Mouse (Mus musculus): Measurements from ENCODE around the gene Olfr1423.
"Not testable (repeated sequence)": the region's sequence is repeated elsewhere in the genome, so short reads cannot be mapped to it uniquely, and the experiment has no call there.

Gene Olfr1423

DNA sequence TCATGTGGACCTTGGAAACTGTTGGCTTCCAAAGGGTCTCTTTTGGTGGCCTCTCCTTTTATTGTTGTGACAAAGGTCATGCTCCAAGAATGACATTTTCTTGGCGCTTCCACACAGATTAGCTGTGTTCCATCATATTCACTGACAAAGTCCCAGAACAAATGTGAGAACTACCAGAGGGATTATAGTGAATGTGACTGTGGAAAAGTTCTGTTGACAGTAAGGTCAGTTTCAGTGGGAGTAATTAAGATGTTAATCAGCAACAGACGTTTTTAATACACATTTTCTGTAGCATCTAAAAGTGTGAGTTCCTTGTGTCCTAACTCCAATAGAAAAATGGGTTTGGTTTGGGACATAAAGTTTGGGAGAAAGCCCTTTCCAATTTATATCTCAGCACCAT is at the start of gene Olfr1423:
TSS of gene Olfr1423 (minus strand) at position 101 of the 400 bp plus-strand sequence.
- ATAC-seq (ENCODE audit: insufficient number of reproducible peaks, low FRiP score, low TSS enrichment), result no peak

GRCm38 (mm10) chr19:12077631-12078030 is 36.5 kb upstream of the Olfr1423 start, which contains the start of gene Olfr1425:
Olfr1425 (minus strand) TSS chr19:12077731.
- ATAC-seq (ENCODE audit: insufficient number of reproducible peaks, low FRiP score, low TSS enrichment), result not testable (repeated sequence)

DNA sequence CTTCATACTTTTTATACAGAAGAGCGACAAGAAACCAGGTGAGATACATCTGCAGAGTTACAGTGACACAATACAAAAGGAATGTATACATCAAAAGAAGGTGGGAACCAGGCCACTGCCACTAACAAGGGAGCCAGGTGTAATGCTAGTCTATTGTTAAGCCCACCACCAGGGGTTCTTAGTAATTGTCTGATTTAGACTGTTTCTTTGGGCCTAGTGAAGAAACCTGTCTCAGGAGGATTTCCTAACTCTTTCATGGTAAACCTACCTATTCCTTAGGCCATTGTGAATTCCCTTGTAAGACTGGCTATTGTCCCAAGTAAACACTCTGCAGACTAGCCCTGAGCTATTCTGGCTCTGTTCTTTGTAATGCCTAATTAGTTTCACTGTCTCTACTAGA is 28.4 kb upstream of the Olfr1423 start:
- ATAC-seq (ENCODE audit: insufficient number of reproducible peaks, low FRiP score, low TSS enrichment), result not testable (repeated sequence)

- ATAC-seq (ENCODE audit: insufficient number of reproducible peaks, low FRiP score, low TSS enrichment), result not testable (repeated sequence)
Measured at GRCm38 (mm10) chr19:12067806-12068205, 26.7 kb upstream of the Olfr1423 start.

GRCm38 (mm10) chr19:12062582-12062981 is 21.5 kb upstream of the Olfr1423 start, which contains the start of gene Olfr1424:
Olfr1424 (minus strand) TSS chr19:12062682.
- ATAC-seq (ENCODE audit: insufficient number of reproducible peaks, low FRiP score, low TSS enrichment), result not testable (repeated sequence)

- ATAC-seq (ENCODE audit: insufficient number of reproducible peaks, low FRiP score, low TSS enrichment), result no peak
Measured at GRCm38 (mm10) chr19:12043163-12043562, 2.0 kb upstream of the Olfr1423 start.

GRCm38 (mm10) chr19:12037727-12038126 is 3.4 kb downstream of the Olfr1423 start:
- ATAC-seq (ENCODE audit: insufficient number of reproducible peaks, low FRiP score, low TSS enrichment), result no peak

GRCm38 (mm10) chr19:12026606-12027005 is 14.5 kb downstream of the Olfr1423 start:
- no peak for ATAC-seq (ENCODE audit: insufficient number of reproducible peaks, low FRiP score, low TSS enrichment)

- no peak for ATAC-seq (ENCODE audit: insufficient number of reproducible peaks, low FRiP score, low TSS enrichment)
Measured at GRCm38 (mm10) chr19:12025333-12025732, 15.8 kb downstream of the Olfr1423 start.

GRCm38 (mm10) chr19:12024149-12024548 is 17.0 kb downstream of the Olfr1423 start:
- ATAC-seq (ENCODE audit: insufficient number of reproducible peaks, low FRiP score, low TSS enrichment), result no peak

GRCm38 (mm10) chr19:12016192-12016591 is 24.9 kb downstream of the Olfr1423 start:
- no peak for ATAC-seq (ENCODE audit: insufficient number of reproducible peaks, low FRiP score, low TSS enrichment)

DNA sequence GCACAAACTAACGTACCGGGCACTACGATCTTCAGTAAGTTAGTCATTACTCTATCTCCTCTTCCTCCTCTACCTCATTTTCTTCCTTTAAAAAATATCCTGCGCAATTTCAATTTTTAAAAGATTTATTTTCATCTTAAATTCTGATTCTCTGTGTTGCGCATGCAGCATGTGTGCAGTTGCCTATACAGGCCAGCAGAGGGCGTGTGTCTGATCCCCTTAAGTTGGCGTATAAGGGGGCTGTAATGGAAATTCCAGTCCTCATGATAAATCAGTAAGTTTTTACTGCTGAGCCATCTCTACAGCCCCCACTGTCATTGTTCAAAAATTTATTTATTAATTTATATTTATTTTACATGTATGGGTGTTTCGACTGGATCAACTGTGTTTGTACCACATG is 25.4 kb downstream of the Olfr1423 start:
- no peak for ATAC-seq (ENCODE audit: insufficient number of reproducible peaks, low FRiP score, low TSS enrichment)

GRCm38 (mm10) chr19:12013228-12013627 is 27.9 kb downstream of the Olfr1423 start:
- ATAC-seq (ENCODE audit: insufficient number of reproducible peaks, low FRiP score, low TSS enrichment), result no peak

- no peak for ATAC-seq (ENCODE audit: insufficient number of reproducible peaks, low FRiP score, low TSS enrichment)
Measured at GRCm38 (mm10) chr19:12012615-12013014, 28.5 kb downstream of the Olfr1423 start.

GRCm38 (mm10) chr19:12011560-12012556 is 29.3 kb downstream of the Olfr1423 start:
- peak; percentile 59 for ATAC-seq (ENCODE audit: insufficient number of reproducible peaks, low FRiP score, low TSS enrichment)

GRCm38 (mm10) chr19:12010916-12011559 is 30.1 kb downstream of the Olfr1423 start:
- no peak for ATAC-seq (ENCODE audit: insufficient number of reproducible peaks, low FRiP score, low TSS enrichment)

DNA sequence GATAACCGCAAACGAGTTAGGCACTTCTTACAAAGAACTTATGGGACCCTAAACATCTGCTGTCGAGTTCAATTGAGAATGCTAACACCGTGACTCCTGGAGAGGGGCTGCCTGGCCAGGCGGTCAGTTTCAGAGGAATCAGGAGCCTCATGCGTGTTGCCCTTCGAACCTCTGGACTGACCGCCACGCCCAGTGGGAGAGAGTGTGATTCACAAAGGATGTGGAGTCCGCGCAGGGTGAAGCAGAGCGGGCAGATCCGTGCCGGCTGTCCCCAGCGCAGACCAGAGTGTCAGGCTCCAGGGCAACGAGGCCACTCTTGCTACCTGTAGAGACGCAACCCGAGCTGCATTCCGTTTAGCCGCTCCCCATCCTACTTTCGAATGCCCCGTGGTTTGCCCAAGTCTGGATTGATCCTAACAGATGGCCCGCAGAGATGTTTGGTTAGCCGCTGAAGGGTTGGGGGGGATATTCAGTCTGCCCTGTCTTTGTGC is 30.8 kb downstream of the Olfr1423 start:
- peak; percentile 21; the same call in 1 of the 2 replicates for ATAC-seq (ENCODE audit: insufficient number of reproducible peaks, low FRiP score, low TSS enrichment)

DNA sequence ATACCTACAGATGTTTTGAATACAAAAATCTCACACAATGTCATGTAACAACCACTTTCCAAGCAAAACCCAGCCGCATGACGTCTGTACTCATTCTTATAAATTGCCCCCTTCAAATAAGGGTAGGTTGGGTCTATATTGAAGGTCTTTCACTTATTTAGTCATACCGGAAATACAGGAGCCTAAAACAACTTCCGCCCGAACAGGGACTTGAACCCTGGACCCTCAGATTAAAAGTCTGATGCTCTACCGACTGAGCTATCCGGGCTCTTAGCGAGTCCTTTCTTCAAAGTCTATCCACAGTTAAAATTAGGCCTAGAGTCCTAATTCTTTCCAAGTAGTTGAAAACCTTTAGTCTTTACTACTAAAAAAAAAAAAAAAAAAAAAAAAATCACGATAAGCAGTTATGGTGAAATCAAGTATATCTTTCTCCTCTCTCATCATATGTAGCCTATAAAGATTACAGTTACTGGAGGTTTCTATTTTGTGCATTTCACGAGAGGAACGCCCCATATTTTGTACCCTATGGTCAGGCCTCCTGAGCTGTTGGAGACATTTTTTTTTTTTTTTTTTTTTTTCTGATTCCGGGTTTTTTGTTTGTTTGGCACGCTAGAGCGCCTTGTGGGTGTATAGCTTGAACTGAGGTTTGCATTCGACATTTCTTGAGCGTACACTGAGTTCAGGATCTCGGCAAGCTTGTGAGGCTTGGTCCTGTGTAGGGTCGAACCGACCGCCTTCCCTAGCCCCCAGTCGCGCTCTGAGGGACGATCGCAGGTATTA is 31.4 kb downstream of the Olfr1423 start:
- ATAC-seq (ENCODE audit: insufficient number of reproducible peaks, low FRiP score, low TSS enrichment), result no peak

GRCm38 (mm10) chr19:12008410-12009380 is 32.4 kb downstream of the Olfr1423 start:
- no peak for ATAC-seq (ENCODE audit: insufficient number of reproducible peaks, low FRiP score, low TSS enrichment)
